Mouse (Mus musculus) testis, adult 2 months (tissue): ENCODE measurements at regions not wholly inside any gene's neighbourhood (a gene's known extent, or its start where the extent isn't known, plus 50 kb on each side); places are given as distances from the start of the nearest gene placed in this dataset.

Experiments used
- CTCF ChIP-seq: fragments of 200-500 bp; IDR thresholded peaks from 2 replicates; pipeline ENCODE4 v1.5.1; 2012; ENCODE audit warnings: low read depth, mild to moderate bottlenecking, inconsistent platforms, low read length, moderate library complexity; ENCODE audit not compliant: control insufficient read depth, insufficient read depth, insufficient replicate concordance
- POLR2A ChIP-seq: fragments of 200-500 bp; IDR thresholded peaks from 2 replicates; pipeline ENCODE4 v1.6.1; 2012; ENCODE audit warnings: low read depth, mild to moderate bottlenecking, inconsistent platforms, low read length, moderate library complexity; ENCODE audit not compliant: control insufficient read depth

DNA sequence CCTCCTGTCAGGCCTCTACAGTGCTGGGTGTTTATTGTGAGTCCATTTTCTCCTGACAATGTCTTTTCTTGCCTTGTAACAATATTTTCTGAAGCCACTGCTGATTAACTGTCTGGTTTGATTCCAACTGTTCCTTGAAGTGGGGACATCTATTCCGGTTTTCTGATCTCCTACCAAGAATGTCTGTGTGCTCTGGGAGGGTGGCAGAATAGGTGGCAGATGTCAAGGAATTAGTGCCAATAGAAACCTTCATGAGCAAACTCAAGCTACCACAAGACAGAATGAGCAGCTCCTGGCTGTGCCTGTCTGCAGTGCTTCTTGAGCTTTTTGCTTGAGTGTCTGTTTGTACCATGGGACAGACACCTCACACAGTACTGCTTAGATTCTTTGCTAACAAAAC is 69.1 kb upstream of the Nectin3 start:
- TF ChIP-seq CTCF: no peak
- TF ChIP-seq POLR2A: no peak
